Mouse (Mus musculus) intestine, embryonic 16.5 days (tissue): Measurements from ENCODE around the gene Tfec. TPM values are rescaled to one million over a fixed set of nuclear protein-coding genes. Genes with fewer than 3 reads are reported as not detected.

Experiments
- ATAC-seq: fragments of 200-750 bp; cut with Nextera tagmentation; 2 replicates; pipeline ENCODE4 v1.8.0; 2017; ENCODE audit warnings: moderate TSS enrichment, moderate library complexity
- H3K27ac ChIP-seq: fragments of 300-500 bp; sonication (generic); 2 replicates; pipeline ENCODE4 v1.5.1; 2014; ENCODE audit warnings: mild to moderate bottlenecking, low read length
- H3K27me3 ChIP-seq: fragments of 300-500 bp; sonication (generic); replicated peaks from 2 replicates; pipeline ENCODE4 v1.6.1; 2014; ENCODE audit warnings: low read length, control low read depth, mixed read lengths; ENCODE audit not compliant: control insufficient read depth, insufficient read depth
- H3K36me3 ChIP-seq: fragments of 300-500 bp; sonication (generic); 2 replicates; pipeline ENCODE4 v1.6.1; 2014; ENCODE audit warnings: low read length, control low read depth; ENCODE audit not compliant: control insufficient read depth, insufficient read depth
- H3K4me1 ChIP-seq: fragments of 300-500 bp; sonication (generic); 2 replicates; pipeline ENCODE4 v1.6.1; 2014; ENCODE audit warnings: low read length, control low read depth, mixed read lengths; ENCODE audit not compliant: control insufficient read depth, insufficient read depth
- H3K4me2 ChIP-seq: fragments of 300-500 bp; sonication (generic); 2 replicates; pipeline ENCODE4 v1.6.1; 2014; ENCODE audit warnings: low read depth, low read length, control low read depth
- H3K4me3 ChIP-seq: fragments of 300-500 bp; sonication (generic); 2 replicates; pipeline ENCODE4 v1.5.1; 2014; ENCODE audit warnings: mild to moderate bottlenecking, low read length
- H3K9ac ChIP-seq: fragments of 300-500 bp; sonication (generic); 2 replicates; pipeline ENCODE4 v1.6.1; 2014; ENCODE audit warnings: low read depth, low read length
- H3K9me3 ChIP-seq: fragments of 300-500 bp; sonication (generic); 2 replicates; pipeline ENCODE4 v1.6.1; 2016; ENCODE audit warnings: low read length, control low read depth; ENCODE audit not compliant: control insufficient read depth
- WGBS: fragments of 180-500 bp; shearing (Covaris S2); extraction: QIAGEN DNeasy Blood & Tissue Kit; methylation state at CpG from one replicate; pipeline ENCODE4 v1.1.7; 2014; 5-methylcytosine and 5-hydroxymethylcytosine counted together
- polyA plus RNA-seq: library from polyadenylated mRNA; unstranded; fragments of >200 nt; fragmentation: Nextera tagmentation; extraction: Ambion mirVana; gene quantifications from 2 replicates; pipeline ENCODE4 v1.2.1, GENCODE M21; 2015

The Tfec gene
- 82.6 and 92.5 TPM in 2 replicates for polyA plus RNA-seq

DNA sequence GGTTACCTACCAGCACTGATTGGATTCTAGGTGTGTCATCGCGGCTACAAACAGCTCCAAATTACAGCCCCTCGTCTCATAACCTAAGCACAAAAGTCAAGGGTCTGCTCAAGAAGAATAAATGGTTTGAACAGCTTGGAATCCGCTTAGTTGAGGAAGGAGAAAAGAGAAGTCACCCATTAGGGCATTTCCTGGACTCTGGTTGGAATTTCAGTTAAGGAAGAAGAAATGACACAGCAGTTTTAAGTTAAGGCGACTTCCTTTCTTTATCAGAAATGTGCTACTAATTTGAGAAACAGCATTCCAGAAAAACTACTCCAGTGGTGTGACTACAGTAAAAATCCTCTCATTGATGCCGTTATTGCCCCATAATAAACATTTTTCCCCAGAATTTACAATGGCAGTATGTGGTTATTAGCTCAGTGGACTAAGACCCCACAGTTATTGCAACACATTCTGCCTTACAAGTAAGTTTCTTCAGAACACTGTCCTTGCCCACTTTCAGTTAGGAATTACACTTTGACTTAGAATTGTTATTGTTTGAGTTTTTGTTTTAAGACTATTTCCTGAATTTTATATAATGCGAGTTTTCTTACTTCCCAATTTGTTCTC lies at the start of gene Tfec:
Gene Tfec, minus strand, starts transcription at position 191 of the 612 bp plus-strand sequence.
- H3K27ac ChIP-seq: peak within 1 kb of the TSS; percentile 86
- H3K4me2 ChIP-seq: no peak within 1 kb of the TSS
- peak; percentile 94 for ATAC-seq

DNA sequence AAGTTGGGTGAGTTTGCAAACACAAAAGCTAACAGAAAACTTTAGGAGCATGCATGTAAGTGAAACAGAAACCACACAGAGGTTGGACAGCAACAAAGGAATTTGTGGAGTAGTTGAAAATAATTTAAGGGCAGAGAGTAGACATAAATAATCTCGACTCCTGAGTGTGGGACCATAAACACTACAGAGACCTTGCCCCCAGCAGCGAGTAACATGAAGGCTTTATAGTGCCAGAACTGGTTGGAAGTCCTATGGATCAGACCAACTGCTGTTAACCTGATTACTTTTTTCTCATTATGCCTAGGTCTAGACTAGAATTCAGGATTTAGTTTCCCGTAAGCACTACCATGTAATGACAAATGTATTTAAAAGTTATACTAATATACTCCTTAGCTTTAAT lies 49.6 kb upstream of the Tfec start:
- H3K27me3 ChIP-seq: no peaks in the 10 kb centered on the region
- no peak for ATAC-seq
- WGBS: 60% methylated on average over 3 of the region's 3 CpGs
- H3K4me3 ChIP-seq: no peak overlapping the region
- no peaks in the 10 kb centered on the region for H3K9me3 ChIP-seq
- no peak overlapping the region for H3K27ac ChIP-seq
- no peaks in the 10 kb centered on the region for H3K36me3 ChIP-seq
- H3K4me2 ChIP-seq: no peak overlapping the region
- H3K4me1 ChIP-seq: no peaks in the 10 kb centered on the region
- H3K9ac ChIP-seq: no peak overlapping the region

More for the DNA sequence above, at the start of gene Tfec:
- Histone ChIP-seq H3K9me3 (no peaks in the 10 kb centered on the region), H3K4me1 (peaks cover 3% of the 10 kb centered on the region; the same call in 1 of the 2 replicates), H3K9ac (no peak within 1 kb of the TSS), H3K36me3 (no peaks in the 10 kb centered on the region), H3K27me3 (no peaks in the 10 kb centered on the region), H3K4me3 (peak within 1 kb of the TSS; percentile 29)
- WGBS: 69% methylated on average over 7 of the region's 7 CpGs

DNA sequence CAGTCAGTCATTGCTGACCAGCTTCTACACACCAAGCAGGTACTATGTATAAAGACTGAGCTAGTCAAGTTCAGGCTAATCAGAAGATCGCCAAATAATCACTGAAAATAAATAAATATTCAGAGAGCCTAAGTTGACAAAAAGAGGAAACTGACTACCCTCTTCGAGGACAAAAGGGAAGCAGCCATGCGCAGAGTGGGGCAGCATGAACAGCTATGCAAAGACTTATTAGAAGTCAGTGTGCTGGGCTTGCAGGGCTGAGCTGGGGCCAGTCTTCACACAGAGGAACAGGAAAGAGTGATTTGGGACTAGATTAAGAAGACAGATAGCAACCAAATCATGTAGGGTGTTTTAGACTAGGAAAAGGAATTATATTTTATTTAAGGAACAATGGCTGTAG lies 45.3 kb upstream of the Tfec start:
- Histone ChIP-seq H3K27me3 (no peaks in the 10 kb centered on the region), H3K9ac (no peak overlapping the region), H3K4me3 (no peak overlapping the region), H3K4me1 (no peaks in the 10 kb centered on the region), H3K4me2 (no peak overlapping the region), H3K9me3 (no peaks in the 10 kb centered on the region), H3K36me3 (no peaks in the 10 kb centered on the region), H3K27ac (no peak overlapping the region)
- ATAC-seq: no peak
- WGBS: 84% methylated on average over 3 of the region's 3 CpGs

DNA sequence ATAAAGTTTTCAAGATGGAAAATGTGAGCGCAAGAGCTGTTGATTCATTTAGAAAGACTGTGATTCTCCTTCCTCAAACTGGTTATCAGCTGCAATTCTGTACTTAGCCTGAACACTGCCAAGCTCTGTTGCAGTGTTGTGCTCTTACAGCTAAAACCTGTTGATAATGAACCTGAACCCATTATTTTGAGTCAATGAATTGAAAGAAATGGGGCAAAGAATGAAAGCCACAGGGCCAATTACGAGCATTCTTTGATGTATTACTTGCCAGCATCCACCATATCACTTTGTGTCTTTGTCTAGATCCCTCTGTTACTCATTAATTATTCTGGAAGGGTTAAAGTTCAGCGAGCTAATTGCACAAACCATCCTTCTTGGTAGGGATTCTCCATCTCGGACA lies 44.2 kb upstream of the Tfec start:
- Histone ChIP-seq H3K9ac (no peak overlapping the region), H3K4me3 (no peak overlapping the region), H3K4me2 (no peak overlapping the region), H3K9me3 (no peaks in the 10 kb centered on the region), H3K4me1 (no peaks in the 10 kb centered on the region), H3K27ac (no peak overlapping the region), H3K27me3 (no peaks in the 10 kb centered on the region), H3K36me3 (no peaks in the 10 kb centered on the region)
- WGBS: 62% methylated on average over 4 of the region's 4 CpGs
- no peak for ATAC-seq

DNA sequence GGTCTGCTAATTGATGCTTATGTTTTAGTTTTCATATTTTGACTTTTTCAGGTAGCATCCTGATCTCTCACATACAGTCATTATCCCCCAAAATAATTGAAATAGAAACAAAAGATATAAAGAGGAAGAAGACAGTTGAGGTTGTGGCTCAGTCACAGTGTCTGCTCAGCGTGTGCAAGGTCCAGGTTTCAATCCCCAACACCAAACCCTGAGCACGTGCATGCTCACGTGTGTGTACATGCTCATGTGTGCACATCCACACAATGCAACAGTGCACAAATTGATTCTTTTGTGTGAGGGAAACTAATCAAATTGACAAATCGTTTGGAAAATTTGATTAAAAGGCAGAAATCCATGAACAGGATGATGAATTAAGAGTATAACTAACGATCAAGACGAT lies 32.8 kb upstream of the Tfec start:
- Histone ChIP-seq H3K9me3 (no peaks in the 10 kb centered on the region), H3K4me1 (no peaks in the 10 kb centered on the region), H3K36me3 (no peaks in the 10 kb centered on the region), H3K4me3 (no peak overlapping the region), H3K27ac (no peak overlapping the region), H3K4me2 (no peak overlapping the region), H3K9ac (no peak overlapping the region), H3K27me3 (no peaks in the 10 kb centered on the region)
- 84% methylated on average over 6 of the region's 6 CpGs for WGBS
- ATAC-seq: no peak

DNA sequence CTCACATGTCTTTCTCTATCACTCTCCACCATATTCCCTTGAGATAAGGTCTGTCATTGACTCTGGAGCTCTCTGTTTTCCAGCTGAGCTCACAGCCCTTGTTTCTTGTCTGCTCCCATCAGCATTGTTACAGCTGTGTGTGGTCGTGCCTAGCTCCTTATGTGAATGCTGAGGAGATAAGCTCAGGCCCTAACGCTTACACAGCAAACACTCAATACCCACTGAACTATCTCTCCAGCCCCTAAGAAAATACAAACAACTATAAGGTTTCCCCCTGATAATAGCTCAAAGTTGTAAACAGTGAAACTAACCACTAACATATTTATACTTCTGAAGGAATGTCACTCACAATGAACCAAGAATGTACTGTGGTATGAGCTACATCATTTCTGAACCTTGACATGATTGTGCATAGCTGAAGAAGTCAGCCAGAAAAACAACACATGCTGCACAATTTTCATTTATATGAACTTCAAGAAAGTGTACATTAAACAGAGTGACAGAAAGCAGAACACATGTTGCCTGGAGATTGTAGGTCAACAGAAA lies 21.9 kb upstream of the Tfec start:
- WGBS: 20% methylated on average over 2 of the region's 2 CpGs
- Histone ChIP-seq H3K4me1 (no peaks in the 10 kb centered on the region), H3K36me3 (no peaks in the 10 kb centered on the region)

DNA sequence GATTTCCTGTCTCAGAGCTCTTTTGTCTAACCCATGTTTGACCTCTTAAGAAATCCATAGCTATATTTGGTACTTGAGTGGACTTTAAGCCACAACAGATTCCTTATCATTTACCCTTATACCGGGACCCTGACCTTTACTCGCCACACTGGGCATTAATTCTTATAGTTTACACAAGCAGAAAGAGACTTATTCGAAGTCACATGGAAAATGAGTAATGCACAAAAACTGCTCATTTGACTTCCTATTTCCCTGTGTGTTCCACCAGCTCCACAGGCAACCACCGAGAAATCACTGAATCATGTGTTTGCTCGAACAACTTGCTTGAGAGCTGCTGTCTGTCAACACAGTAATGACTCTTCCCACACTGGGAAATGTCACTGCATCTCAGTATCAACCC lies 6.4 kb downstream of the Tfec start:
- Histone ChIP-seq H3K27me3 (no peaks in the 10 kb centered on the region), H3K27ac (peak overlapping the region; percentile 51), H3K4me3 (no peak overlapping the region), H3K9me3 (no peaks in the 10 kb centered on the region), H3K9ac (no peak overlapping the region), H3K4me1 (peaks cover 3% of the 10 kb centered on the region; the same call in 1 of the 2 replicates), H3K36me3 (no peaks in the 10 kb centered on the region), H3K4me2 (no peak overlapping the region)
- 39% methylated on average over 5 of the region's 5 CpGs for WGBS
- ATAC-seq: peak; percentile 95

More for the DNA sequence above, 21.9 kb upstream of the Tfec start:
- no peak for ATAC-seq
- Histone ChIP-seq H3K4me3 (no peak overlapping the region), H3K4me2 (no peak overlapping the region), H3K27ac (no peak overlapping the region), H3K9ac (no peak overlapping the region), H3K27me3 (no peaks in the 10 kb centered on the region), H3K9me3 (no peaks in the 10 kb centered on the region)

DNA sequence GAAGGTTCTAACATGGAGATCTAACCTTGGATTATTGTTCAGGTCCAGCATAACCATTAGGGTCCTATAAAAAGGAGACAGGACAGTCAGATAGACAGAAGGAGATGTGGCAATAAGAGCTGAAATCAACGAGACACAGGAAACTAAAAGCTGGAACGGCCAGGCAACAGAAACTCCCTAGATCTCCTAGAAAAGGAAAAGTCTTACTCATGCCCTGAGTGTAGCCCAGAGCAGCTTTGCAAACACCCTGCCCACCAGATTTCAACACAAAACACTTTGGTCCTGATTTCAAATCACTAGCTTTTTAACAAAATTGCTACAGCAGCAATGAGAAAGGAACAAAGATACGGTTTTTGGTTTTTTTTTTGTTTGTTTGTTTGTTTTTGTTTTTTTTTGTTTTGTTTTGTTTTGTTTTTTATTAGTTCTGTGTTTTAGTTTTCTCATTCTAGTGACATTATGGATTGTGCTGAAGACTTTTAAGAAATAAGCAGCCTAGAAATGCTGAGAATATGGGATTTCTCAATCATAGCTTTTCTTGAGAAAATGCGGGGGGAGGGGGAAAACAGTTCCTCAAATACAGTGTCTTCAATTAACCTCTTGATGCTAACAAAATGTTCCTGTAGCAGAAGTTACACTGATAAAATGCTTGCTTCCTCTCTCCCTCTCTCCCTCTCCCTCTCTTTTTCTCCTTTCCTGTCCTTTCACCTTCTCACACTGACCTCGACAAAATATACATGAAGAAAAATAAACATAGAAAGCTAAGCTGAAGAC lies 14.5 kb downstream of the Tfec start:
- no peak overlapping the region for H3K4me3 ChIP-seq
- H3K9me3 ChIP-seq: no peaks in the 10 kb centered on the region
- H3K27me3 ChIP-seq: no peaks in the 10 kb centered on the region
- WGBS: 57% methylated on average over 5 of the region's 5 CpGs
- H3K4me2 ChIP-seq: no peak overlapping the region
- no peak for ATAC-seq
- H3K36me3 ChIP-seq: no peaks in the 10 kb centered on the region
- H3K27ac ChIP-seq: no peak overlapping the region
- H3K4me1 ChIP-seq: no peaks in the 10 kb centered on the region
- H3K9ac ChIP-seq: no peak overlapping the region

DNA sequence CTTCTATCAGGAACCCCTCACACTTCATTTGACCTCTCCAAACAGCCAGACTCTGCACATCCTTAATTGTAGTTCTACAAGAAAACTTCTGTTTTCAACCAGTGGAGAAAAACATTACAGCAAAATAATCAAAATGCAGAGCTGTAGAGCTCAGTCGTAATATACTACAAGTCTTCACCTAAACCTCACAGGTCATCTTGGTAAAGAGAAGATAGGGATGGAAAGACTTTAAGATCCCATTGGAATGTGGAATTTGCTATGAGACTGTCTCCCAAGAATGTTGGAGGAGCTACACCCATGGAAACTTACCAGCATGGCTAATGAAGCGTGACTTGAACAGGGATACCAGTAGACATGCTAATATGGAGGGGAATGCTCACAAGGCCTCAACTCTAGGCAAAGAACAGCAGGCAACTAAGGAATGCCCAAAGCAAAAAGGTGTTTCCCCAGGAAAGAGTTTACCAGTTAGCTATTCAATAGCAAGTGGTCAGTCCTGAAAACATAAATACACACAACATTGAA lies 24.2 kb downstream of the Tfec start:
- Histone ChIP-seq H3K27me3 (no peaks in the 10 kb centered on the region), H3K9me3 (no peaks in the 10 kb centered on the region), H3K9ac (no peak overlapping the region), H3K4me2 (no peak overlapping the region), H3K36me3 (no peaks in the 10 kb centered on the region), H3K4me3 (no peak overlapping the region), H3K27ac (no peak overlapping the region), H3K4me1 (no peaks in the 10 kb centered on the region)
- ATAC-seq: no peak
- WGBS: 90% methylated on average over 2 of the region's 2 CpGs
